Mouse (Mus musculus): ENCODE results near the gene Rtf1. TPM values are rescaled to one million over a fixed set of nuclear protein-coding genes. Genes with fewer than 3 reads are reported as not detected.

Rtf1 gene
- total and polyA plus RNA-seq, 3 experiments, result 33.1 to 44.5 (median 36.2) TPM

DNA sequence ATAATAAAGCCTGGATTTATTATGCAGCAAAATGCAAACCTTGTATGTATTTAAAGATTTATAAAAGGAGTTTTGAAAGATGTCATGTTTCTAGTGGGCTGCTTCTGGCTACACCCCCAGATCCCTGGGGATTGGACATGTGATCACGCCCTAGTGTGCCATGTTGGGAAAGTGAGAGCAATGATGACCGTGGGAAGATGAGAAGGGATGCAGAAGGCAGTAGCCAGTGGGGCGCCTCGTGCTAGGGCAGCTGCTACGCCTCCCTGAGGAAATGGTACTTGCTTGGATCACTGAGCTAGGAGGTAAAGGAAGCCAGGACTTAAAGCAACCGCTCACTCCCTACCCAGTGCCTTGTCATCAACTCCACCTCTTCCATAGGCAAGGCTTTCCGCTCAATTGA, 72.7 kb downstream of the Rtf1 start:
- Histone ChIP-seq H3K4me3 (ENCODE audit: low read depth, low read length) (no peak overlapping the region), H3K36me3 (replicated peaks) (peaks cover 8% of the 10 kb centered on the region), H3K9me3 (replicated peaks) (no peaks in the 10 kb centered on the region), H3K4me1 (ENCODE audit: insufficient read depth, low read depth, low read length) (peaks cover 27% of the 10 kb centered on the region), H3K27me3 (ENCODE audit: insufficient read depth, low read length) (peaks cover 37% of the 10 kb centered on the region)
- ATAC-seq (ENCODE audit: extremely low read depth, insufficient number of reproducible peaks, low FRiP score, poor library complexity, severe bottlenecking), result no peak
- TF ChIP-seq CTCF (IDR thresholded peaks at IDR 0.05; ENCODE audit: low read depth, low read length) (no peak), POLR2AphosphoS5 (IDR thresholded peaks at IDR 0.05; ENCODE audit: insufficient replicate concordance, low read depth, low read length) (no peak), TAL1 (conservative IDR thresholded peaks at IDR 0.05; ENCODE audit: low read depth, low read length) (no peak), GATA1 (IDR thresholded peaks at IDR 0.05; ENCODE audit: borderline replicate concordance, low read length) (no peak), GATA2 (IDR thresholded peaks at IDR 0.05; ENCODE audit: borderline replicate concordance, low read depth, low read length) (no peak)
- no peak for DNase-seq (ENCODE audit: low spot score)

DNA sequence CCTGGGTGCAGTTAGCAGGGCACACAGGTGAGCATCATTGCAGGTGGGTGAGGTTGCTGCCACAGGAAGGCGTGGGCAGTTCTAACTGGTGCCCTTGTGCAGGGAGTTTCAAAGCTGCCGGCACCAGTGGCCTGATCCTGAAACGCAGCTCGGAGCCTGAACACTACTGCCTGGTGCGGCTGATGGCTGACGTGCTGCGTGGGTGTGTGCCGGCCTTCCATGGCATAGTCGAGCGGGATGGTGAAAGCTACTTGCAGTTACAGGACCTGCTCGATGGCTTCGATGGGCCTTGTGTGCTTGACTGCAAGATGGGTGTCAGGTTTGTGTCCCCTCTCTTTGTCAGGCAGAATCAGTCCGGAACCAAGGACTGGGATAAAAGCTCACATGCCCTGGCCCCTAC, 74.4 kb downstream of the Rtf1 start:
- peaks cover 35% of the 10 kb centered on the region for H3K27me3 ChIP-seq (ENCODE audit: insufficient read depth, low read length)

GRCm38 (mm10) chr2:119757601-119758100, 82.8 kb downstream of the Rtf1 start:
- Histone ChIP-seq H3K27me3 (ENCODE audit: insufficient read depth, low read length) (peaks cover 59% of the 10 kb centered on the region), H3K4me3 (ENCODE audit: low read depth, low read length) (peak overlapping the region; percentile 55; the same call in 1 of the 2 replicates), H3K4me1 (ENCODE audit: insufficient read depth, low read depth, low read length) (peaks cover 14% of the 10 kb centered on the region), H3K9me3 (replicated peaks) (no peaks in the 10 kb centered on the region; the same call in 1 of the 2 replicates), H3K36me3 (replicated peaks) (no peaks in the 10 kb centered on the region)
- DNase-seq (ENCODE audit: low spot score) (no peak), ATAC-seq (ENCODE audit: extremely low read depth, insufficient number of reproducible peaks, low FRiP score, poor library complexity, severe bottlenecking) (no peak)
- TF ChIP-seq CTCF (IDR thresholded peaks at IDR 0.05; ENCODE audit: low read depth, low read length), result no peak
- no peak for TF ChIP-seq TAL1 (conservative IDR thresholded peaks at IDR 0.05; ENCODE audit: low read depth, low read length)
- TF ChIP-seq POLR2AphosphoS5 (IDR thresholded peaks at IDR 0.05; ENCODE audit: insufficient replicate concordance, low read depth, low read length), result no peak
- TF ChIP-seq GATA2 (IDR thresholded peaks at IDR 0.05; ENCODE audit: borderline replicate concordance, low read depth, low read length), result no peak
- TF ChIP-seq GATA1 (IDR thresholded peaks at IDR 0.05; ENCODE audit: borderline replicate concordance, low read length), result no peak

More for the DNA sequence above, 74.4 kb downstream of the Rtf1 start:
- peaks cover 8% of the 10 kb centered on the region for H3K36me3 ChIP-seq (replicated peaks)
- no peak for TF ChIP-seq GATA1 (IDR thresholded peaks at IDR 0.05; ENCODE audit: borderline replicate concordance, low read length)
- no peak for TF ChIP-seq CTCF (IDR thresholded peaks at IDR 0.05; ENCODE audit: low read depth, low read length)
- no peak for TF ChIP-seq TAL1 (conservative IDR thresholded peaks at IDR 0.05; ENCODE audit: low read depth, low read length)
- no peak for TF ChIP-seq GATA2 (IDR thresholded peaks at IDR 0.05; ENCODE audit: borderline replicate concordance, low read depth, low read length)
- no peak for TF ChIP-seq POLR2AphosphoS5 (IDR thresholded peaks at IDR 0.05; ENCODE audit: insufficient replicate concordance, low read depth, low read length)
- ATAC-seq (ENCODE audit: extremely low read depth, insufficient number of reproducible peaks, low FRiP score, poor library complexity, severe bottlenecking), result no peak
- no peak for DNase-seq (ENCODE audit: low spot score)
- H3K9me3 ChIP-seq (replicated peaks), result no peaks in the 10 kb centered on the region
- H3K4me1 ChIP-seq (ENCODE audit: insufficient read depth, low read depth, low read length), result peaks cover 10% of the 10 kb centered on the region
- H3K4me3 ChIP-seq (ENCODE audit: low read depth, low read length), result no peak overlapping the region

GRCm38 (mm10) chr2:119758101-119758843, 83.4 kb downstream of the Rtf1 start:
- DNase-seq (ENCODE audit: low spot score), result no peak
- Histone ChIP-seq H3K4me3 (ENCODE audit: low read depth, low read length) (peak overlapping the region; percentile 55; the same call in 1 of the 2 replicates), H3K27me3 (ENCODE audit: insufficient read depth, low read length) (peaks cover 53% of the 10 kb centered on the region)

GRCm38 (mm10) chr2:119758844-119759835, 84.3 kb downstream of the Rtf1 start:
- Histone ChIP-seq H3K4me1 (ENCODE audit: insufficient read depth, low read depth, low read length) (peaks cover 14% of the 10 kb centered on the region), H3K36me3 (replicated peaks) (peaks cover 9% of the 10 kb centered on the region), H3K9me3 (replicated peaks) (no peaks in the 10 kb centered on the region; the same call in 1 of the 2 replicates), H3K4me3 (ENCODE audit: low read depth, low read length) (no peak overlapping the region; the same call in 1 of the 2 replicates), H3K27me3 (ENCODE audit: insufficient read depth, low read length) (peaks cover 46% of the 10 kb centered on the region)
- no peak for DNase-seq (ENCODE audit: low spot score)
- ATAC-seq (ENCODE audit: extremely low read depth, insufficient number of reproducible peaks, low FRiP score, poor library complexity, severe bottlenecking), result no peak
- TF ChIP-seq POLR2AphosphoS5 (IDR thresholded peaks at IDR 0.05; ENCODE audit: insufficient replicate concordance, low read depth, low read length), result no peak

More at GRCm38 (mm10) chr2:119758101-119758843, 83.4 kb downstream of the Rtf1 start:
- no peak for ATAC-seq (ENCODE audit: extremely low read depth, insufficient number of reproducible peaks, low FRiP score, poor library complexity, severe bottlenecking)
- Histone ChIP-seq H3K9me3 (replicated peaks) (no peaks in the 10 kb centered on the region; the same call in 1 of the 2 replicates), H3K36me3 (replicated peaks) (no peaks in the 10 kb centered on the region), H3K4me1 (ENCODE audit: insufficient read depth, low read depth, low read length) (peaks cover 14% of the 10 kb centered on the region)
- TF ChIP-seq GATA2 (IDR thresholded peaks at IDR 0.05; ENCODE audit: borderline replicate concordance, low read depth, low read length) (no peak), GATA1 (IDR thresholded peaks at IDR 0.05; ENCODE audit: borderline replicate concordance, low read length) (no peak), TAL1 (conservative IDR thresholded peaks at IDR 0.05; ENCODE audit: low read depth, low read length) (no peak), POLR2AphosphoS5 (IDR thresholded peaks at IDR 0.05; ENCODE audit: insufficient replicate concordance, low read depth, low read length) (no peak), CTCF (IDR thresholded peaks at IDR 0.05; ENCODE audit: low read depth, low read length) (no peak)

Data from G1E (cell line).